Mouse (Mus musculus) erythroblast, adult 5-6 weeks (primary cell): ENCODE data around the gene A730009L09Rik. TPM values are rescaled to one million over a fixed set of nuclear protein-coding genes. Genes with fewer than 3 reads are reported as not detected.

Experiments used
- ATAC-seq: replicated peaks from 2 replicates; pipeline ENCODE4 v1.8.0; 2016; ENCODE audit warnings: moderate number of reproducible peaks, mild to moderate bottlenecking, moderate TSS enrichment, inconsistent platforms; ENCODE audit not compliant: poor library complexity, low FRiP score, severe bottlenecking
- total RNA-seq, 2 experiments: library from RNA; stranded (forward) in 1 of 2; stranded (reverse) in 1 of 2; fragments of 150-400 nt in 1 of 2; fragments of 200-764, 138-1000 nt in 1 of 2; gene quantifications; 2 replicates each; pipeline versions ENCODE4 v1.2.3 to v1.2.4; 2015 to 2017; ENCODE audit warnings: low replicate concordance in 2 of 2

Gene A730009L09Rik
- total RNA-seq (2015; ENCODE audit: low replicate concordance) (not detected in 2 replicates), total RNA-seq (2017; ENCODE audit: low replicate concordance) (not detected in 2 replicates)

DNA sequence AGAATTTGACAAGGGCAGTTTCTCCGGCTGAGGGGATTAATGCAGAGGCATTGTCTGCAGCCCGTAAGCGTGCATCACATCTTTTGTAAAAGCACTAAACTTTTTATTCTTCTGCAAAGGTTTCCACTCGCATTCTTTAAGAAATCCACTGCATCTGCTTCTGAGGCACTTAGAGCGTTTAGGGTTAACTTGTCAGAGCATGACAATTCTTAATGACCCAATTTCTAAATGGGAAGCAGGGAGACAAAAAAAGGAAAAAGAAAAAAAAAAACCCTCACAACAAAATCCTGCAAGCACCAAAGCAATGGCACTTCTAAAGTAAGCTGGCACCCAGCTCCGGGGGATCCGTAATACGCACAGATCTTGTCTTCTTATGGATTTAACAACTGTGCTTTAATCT, at the start of gene A730009L09Rik:
Gene A730009L09Rik (plus strand): TSS at position 301 of the 400 bp plus-strand sequence.
- no peak for ATAC-seq

DNA sequence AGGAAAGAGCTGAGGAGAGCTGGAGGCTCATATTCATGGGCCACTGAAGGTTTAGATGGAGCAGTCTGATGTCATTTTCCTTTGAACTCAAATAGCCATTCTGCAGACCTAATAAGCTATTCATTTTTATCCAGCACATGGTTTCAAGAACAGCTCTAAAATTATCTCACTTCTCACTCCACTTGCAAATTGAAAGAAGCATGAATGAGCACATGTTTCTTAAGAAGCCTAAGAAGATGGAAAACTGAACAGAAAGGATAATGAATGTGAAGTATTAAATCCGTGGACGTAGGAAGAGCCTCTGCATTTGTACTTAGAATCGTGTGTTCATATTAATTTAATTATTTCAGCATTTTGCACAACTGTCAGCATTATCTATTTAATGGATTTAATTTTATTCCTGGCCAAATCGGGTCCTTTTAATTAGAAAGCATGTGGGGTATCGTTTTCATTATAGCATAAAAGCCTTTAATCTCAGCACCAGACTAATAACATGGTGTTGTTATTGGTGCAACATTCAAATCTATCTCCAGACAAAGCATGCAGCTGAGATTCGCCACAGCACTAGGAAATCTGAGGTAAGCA, 49.2 kb upstream of the A730009L09Rik start:
- no peak for ATAC-seq

- ATAC-seq, result no peak
Measured at GRCm38 (mm10) chr16:84468898-84469297, 46.0 kb upstream of the A730009L09Rik start.

DNA sequence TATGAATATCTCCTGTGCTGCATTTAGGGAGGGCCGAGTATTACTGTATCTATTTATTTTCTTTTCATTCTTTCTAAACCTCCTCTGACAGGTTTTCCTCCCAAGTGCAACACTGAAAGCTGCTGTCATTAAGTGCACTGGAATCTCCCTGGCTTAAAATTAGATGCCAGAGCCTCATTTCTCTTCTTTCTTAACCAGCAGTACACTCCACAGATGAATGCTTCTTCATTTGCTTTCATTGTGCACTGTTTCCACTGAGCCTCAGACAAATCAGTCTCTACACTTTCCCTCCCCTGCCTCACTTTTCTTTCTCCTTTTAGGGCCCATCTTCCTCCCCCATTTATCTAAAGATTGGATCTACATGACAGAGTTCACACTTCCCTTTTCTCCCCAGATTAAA, 44.9 kb upstream of the A730009L09Rik start:
- no peak for ATAC-seq

GRCm38 (mm10) chr16:84473406-84473805, 41.5 kb upstream of the A730009L09Rik start:
- no peak for ATAC-seq

GRCm38 (mm10) chr16:84474712-84475111, 40.2 kb upstream of the A730009L09Rik start:
- no peak for ATAC-seq

GRCm38 (mm10) chr16:84476948-84477347, 38.0 kb upstream of the A730009L09Rik start:
- no peak for ATAC-seq

- ATAC-seq, result no peak
Measured at GRCm38 (mm10) chr16:84477528-84477927, 37.4 kb upstream of the A730009L09Rik start.

DNA sequence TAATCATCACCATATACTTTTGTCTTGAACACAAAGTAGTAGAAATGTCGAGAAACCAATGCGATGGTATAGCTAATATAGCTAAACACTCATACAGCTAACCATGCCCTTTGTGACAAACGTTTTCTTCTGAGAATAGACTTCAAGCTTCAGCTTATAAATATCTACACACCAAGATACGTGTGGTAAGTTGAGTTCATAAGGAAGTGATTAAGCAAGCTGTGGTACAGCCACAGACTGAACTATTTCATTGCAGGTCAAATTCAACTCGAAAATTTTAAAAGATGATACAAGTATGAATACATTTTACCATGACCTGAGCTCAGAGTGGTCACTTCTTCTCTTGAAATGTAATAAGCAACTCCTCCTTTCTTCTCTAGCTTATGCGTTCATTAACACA, 37.0 kb upstream of the A730009L09Rik start:
- no peak for ATAC-seq

- no peak for ATAC-seq
Measured at GRCm38 (mm10) chr16:84485931-84486330, 29.0 kb upstream of the A730009L09Rik start.

- no peak for ATAC-seq
Measured at GRCm38 (mm10) chr16:84494818-84495217, 20.1 kb upstream of the A730009L09Rik start.

GRCm38 (mm10) chr16:84495438-84495837, 19.5 kb upstream of the A730009L09Rik start:
- no peak for ATAC-seq

DNA sequence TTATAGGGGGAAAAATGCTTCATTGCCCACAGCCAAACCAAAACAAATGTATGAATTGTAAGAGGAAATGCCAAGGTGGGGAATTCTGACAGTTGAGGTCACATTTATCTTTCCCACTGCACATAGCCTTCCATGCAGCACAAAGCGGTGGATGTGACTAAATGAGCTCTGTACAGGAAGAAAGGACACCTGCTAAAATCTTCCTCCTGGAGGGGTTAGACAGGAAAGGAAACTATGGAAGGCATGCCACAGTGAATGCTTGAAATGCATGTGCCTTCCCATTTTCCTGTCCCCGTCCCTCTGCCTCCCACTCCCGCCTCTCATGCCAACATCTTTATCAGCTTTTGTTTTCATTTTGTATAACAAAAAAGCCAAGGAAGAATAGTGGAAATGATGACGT, 7.2 kb upstream of the A730009L09Rik start:
- no peak for ATAC-seq

DNA sequence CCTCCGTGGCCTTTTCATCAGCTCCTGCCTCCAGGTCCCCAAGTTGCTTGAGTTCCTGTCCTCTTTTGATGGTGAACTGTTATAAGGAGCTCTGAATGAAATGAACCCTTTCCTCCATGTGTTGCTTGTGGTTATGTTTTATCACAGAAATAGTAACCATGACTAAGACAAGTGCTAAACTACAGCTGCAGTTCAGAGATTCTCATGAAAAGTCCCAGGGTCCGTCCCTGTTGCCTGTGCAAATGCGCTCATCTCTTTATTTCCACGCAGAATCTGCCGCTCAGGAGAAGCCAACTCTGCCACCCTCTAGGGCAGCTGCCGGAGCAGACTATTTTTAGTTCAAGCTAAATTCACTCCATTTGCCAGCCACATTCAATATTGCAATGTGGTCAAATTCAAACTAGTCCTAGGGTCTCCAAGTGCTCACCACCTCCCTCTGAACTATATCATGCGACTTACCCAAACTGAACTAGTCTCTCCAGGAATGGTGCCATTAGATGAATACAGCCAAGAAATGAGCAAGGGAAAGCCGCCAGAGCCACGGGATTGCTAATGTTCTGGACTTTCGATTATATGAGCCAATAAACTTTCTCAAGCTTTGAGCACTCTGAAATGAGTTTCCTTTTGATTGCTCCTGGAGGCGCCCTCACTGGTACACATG, 7.2 kb downstream of the A730009L09Rik start:
- no peak for ATAC-seq

GRCm38 (mm10) chr16:84523061-84523460, 8.1 kb downstream of the A730009L09Rik start:
- no peak for ATAC-seq

GRCm38 (mm10) chr16:84527375-84527774, 12.5 kb downstream of the A730009L09Rik start:
- ATAC-seq, result no peak

DNA sequence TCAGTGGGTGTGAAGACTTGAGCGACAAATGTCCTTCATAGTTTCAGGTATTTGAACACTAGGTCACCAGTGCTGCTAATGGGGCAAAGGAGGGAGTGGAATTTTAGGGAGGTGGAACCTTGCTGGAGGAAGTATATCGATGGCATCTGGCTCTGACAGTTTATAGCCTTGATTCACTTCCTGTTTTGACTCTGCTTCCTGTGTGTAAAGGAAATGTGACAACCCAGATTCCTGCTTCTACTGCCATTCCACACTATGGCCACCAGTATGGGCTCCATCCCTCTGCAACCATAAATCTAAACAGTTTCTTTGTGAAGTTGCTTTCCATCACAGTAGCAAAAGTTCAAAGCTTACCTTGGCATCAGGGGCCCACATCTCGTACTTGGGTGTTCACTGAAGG, 17.9 kb downstream of the A730009L09Rik start:
- ATAC-seq, result no peak

DNA sequence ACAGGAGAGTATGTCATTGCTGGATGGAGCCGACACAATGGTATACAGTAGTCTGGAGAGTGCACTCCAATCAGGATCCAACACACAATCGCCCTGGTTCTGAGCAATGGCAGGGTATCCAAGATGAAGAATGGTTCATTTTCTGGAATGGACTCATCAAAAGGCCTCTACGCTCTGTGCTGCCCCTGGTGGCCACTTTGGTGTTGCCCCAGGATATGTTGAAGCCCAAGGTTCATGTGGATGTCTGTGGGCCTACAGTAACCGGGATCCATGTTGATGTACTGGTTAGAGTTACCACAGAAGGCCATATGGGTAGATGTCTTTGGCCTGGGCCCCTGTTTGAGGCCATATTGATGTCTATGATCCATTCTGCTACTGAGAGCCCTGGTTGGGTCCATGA, 31.1 kb downstream of the A730009L09Rik start:
- ATAC-seq, result no peak

DNA sequence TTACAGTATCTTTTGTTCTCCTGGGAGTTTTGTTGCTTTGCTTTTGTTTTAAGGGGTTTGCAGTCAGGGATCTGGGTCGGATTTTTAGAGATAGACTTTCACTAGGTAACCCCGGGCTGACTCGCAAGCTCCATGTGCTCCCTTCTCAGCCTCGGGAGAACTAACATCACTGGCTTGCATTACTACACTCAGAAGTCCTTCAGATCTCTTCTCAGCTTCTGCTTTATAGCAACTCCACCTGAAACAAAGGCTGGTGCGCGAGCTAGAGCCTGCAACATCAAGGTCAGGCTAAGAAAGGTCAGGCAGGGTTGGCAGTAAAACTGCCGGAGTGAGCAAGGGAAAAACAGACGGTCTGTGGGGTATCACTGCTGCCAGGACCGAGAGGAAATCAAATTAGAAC, 34.2 kb downstream of the A730009L09Rik start:
- no peak for ATAC-seq

DNA sequence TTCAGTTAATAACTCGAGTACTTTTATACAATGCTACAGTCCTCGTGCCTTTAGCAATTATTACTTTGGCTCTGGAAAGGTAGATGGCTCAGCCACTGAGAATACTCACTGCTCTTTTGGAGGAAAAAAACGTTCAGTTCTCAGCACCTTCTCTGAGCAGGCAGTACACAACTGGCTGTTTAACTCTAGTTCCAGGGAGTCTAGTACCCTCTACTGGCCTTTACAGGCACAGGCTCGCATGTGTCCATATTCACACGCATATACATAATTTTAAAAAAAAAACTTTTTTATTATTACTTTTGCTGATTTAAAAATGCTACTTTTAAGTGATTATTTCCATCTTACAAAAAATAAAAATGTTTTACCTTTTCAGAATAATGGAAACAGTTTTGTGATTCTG, 35.5 kb downstream of the A730009L09Rik start:
- ATAC-seq, result no peak

DNA sequence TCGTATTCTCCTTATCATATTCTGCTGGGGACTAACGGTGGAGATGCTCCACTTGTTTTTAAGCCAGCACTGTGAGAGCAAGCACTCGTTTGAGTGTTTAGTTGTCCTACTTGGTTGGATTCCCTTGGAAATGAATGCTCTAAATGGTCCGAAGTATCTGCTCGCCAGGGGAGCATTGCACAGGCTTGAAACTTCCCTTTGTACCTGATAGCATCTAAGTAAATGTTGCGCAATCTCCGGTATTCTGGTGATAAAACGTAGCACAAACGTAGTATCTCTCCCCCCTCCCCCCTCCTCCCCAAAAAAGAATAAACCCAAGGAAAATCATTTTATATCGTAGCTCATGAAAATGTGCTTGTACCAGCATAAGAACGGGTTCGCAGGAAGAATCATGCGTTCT, 39.1 kb downstream of the A730009L09Rik start:
- ATAC-seq, result no peak
